Mouse (Mus musculus) heart, adult 2 months (tissue): ENCODE measurements around the gene Plcb2.

Source experiments
- CTCF ChIP-seq: fragments of 200-600 bp; IDR thresholded peaks from 2 replicates; pipeline ENCODE4 v1.8.1; 2022; ENCODE audit warnings: antibody characterized with exemption, mild to moderate bottlenecking, moderate library complexity
- POLR2A ChIP-seq: fragments of 200-500 bp; IDR thresholded peaks from 2 replicates; pipeline ENCODE4 v1.6.1; 2011; ENCODE audit warnings: mild to moderate bottlenecking, low read depth, low read length, control low read depth; ENCODE audit not compliant: insufficient read depth

DNA sequence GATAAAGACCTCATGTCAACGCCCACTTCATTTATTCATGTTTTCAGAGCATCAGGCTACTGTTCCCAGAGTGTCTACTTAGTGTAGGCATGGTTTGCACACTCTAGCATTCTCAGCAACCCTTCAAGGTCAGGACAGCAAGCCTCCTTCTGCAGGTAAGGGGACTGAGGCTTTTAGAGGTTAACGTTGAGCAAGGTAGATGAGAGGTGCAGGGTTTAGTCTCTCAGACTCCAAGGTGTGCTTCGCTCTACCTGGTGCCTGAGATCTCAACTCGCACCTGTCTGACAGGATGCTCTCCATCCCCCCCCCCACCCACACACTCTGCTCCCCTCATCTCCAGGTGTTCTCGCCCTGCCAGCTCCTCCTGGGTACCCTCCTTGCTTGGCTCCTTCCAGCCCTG, 25.9 kb upstream of the Plcb2 start:
- TF ChIP-seq CTCF (no peak), POLR2A (peak; percentile 38; the same call in 1 of the 2 replicates)
